Mouse (Mus musculus): ENCODE results near the gene Cblb. TPM values are rescaled to one million over a fixed set of nuclear protein-coding genes. Genes with fewer than 3 reads are reported as not detected.
A peak's percentile ranks its signal among the peaks of the same experiment; 100 is the strongest.

Gene Cblb
- polyA plus RNA-seq, 1 experiment from 2014 or later = 31.5 TPM

- no peak for ATAC-seq (ENCODE audit: low FRiP score, low read depth)
- Histone ChIP-seq H3K27me3 (replicated peaks) (no peaks in the 10 kb centered on the region), H3K4me2 (replicated peaks) (no peak overlapping the region), H3K27ac (no peak overlapping the region), H3K4me3 (no peak overlapping the region), H3K9me3 (no peaks in the 10 kb centered on the region), H3K36me3 (no peaks in the 10 kb centered on the region), H3K4me1 (no peaks in the 10 kb centered on the region), H3K9ac (no peak overlapping the region)
- WGBS = 59% methylated on average over 5 of the region's 5 CpGs
Measured at GRCm38 (mm10) chr16:52023417-52023816, 7.6 kb upstream of the Cblb start.

GRCm38 (mm10) chr16:52027326-52027725, 3.7 kb upstream of the Cblb start:
- Histone ChIP-seq H3K9me3 (no peaks in the 10 kb centered on the region), H3K4me1 (0 out of 2 replicates have a peak, but pooled peaks cover 8% of the 10 kb centered on the region), H3K4me3 (no peak overlapping the region), H3K27ac (no peak overlapping the region), H3K36me3 (no peaks in the 10 kb centered on the region), H3K9ac (no peak overlapping the region), H3K4me2 (replicated peaks) (no peak overlapping the region), H3K27me3 (replicated peaks) (no peaks in the 10 kb centered on the region)
- 95% methylated on average over 4 of the region's 4 CpGs for WGBS
- ATAC-seq (ENCODE audit: low FRiP score, low read depth) = no peak

GRCm38 (mm10) chr16:52029001-52029400, 2.0 kb upstream of the Cblb start:
- Histone ChIP-seq H3K27me3 (replicated peaks) (no peaks in the 10 kb centered on the region), H3K9ac (no peak overlapping the region), H3K36me3 (no peaks in the 10 kb centered on the region), H3K27ac (no peak overlapping the region), H3K4me1 (peaks cover 16% of the 10 kb centered on the region; the same call in 1 of the 2 replicates), H3K4me3 (no peak overlapping the region), H3K4me2 (replicated peaks) (no peak overlapping the region), H3K9me3 (no peaks in the 10 kb centered on the region)
- no peak for ATAC-seq (ENCODE audit: low FRiP score, low read depth)
- 88% methylated on average over 3 of the region's 3 CpGs for WGBS

GRCm38 (mm10) chr16:52031712-52032251, 757 bp downstream of the Cblb start:
- Histone ChIP-seq H3K4me1 (peaks cover 33% of the 10 kb centered on the region), H3K36me3 (peaks cover 19% of the 10 kb centered on the region; the same call in 1 of the 2 replicates), H3K4me2 (replicated peaks) (peak overlapping the region; percentile 70), H3K9ac (peak overlapping the region; percentile 93), H3K9me3 (no peaks in the 10 kb centered on the region), H3K4me3 (peak overlapping the region; percentile 88), H3K27ac (peak overlapping the region; percentile 91), H3K27me3 (replicated peaks) (no peaks in the 10 kb centered on the region)
- peak; percentile 82 for ATAC-seq (ENCODE audit: low FRiP score, low read depth)
- WGBS = 0% methylated on average over 37 of the region's 37 CpGs

DNA sequence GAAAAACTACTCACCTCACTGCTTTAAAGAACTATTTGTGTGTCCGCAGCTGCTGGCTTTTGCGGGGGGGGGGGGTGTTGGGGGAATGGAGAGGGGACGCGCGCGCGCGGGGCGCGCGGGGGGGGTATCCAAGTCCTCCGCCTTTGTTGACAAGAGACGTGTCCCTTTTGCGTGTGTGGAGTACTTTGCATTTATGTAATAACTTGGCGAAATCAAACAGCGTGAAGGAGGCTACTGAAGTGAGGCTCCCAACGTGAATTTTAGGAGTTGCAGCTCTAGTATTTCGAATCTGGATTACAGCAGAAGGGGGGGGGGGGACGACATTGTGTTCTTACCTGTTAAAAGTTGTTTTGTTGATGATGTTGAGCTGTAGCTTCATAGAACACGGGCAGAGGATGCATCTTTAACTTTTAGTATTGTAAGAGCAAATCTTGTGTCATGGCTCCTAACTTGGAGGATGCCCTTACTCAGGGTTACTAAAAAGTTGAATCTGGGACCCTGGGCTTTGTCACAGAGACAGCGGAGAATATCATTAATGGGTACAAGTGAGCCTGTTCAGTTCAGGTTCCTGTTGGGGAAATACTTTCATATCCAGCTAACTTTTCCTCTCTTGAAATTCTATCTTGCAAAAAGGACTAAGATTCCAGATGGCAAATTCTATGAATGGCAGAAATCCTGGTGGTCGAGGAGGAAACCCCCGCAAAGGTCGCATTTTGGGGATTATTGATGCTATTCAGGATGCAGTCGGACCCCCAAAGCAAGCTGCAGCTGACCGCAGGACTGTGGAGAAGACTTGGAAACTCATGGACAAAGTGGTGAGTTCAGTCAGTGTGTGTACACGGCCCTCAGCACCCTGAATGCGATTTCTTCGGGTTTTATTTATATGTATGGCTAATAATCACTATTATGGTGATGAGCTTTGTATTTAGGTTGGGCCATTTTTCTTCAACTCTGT, 1.6 kb downstream of the Cblb start:
- 14% methylated on average over 29 of the region's 29 CpGs for WGBS
- Histone ChIP-seq H3K27me3 (replicated peaks) (no peaks in the 10 kb centered on the region), H3K27ac (peak overlapping the region; percentile 91), H3K4me1 (peaks cover 39% of the 10 kb centered on the region), H3K36me3 (peaks cover 19% of the 10 kb centered on the region; the same call in 1 of the 2 replicates), H3K4me3 (peak overlapping the region; percentile 88), H3K4me2 (replicated peaks) (peak overlapping the region; percentile 70), H3K9ac (peak overlapping the region; percentile 93), H3K9me3 (no peaks in the 10 kb centered on the region)
- no peak for ATAC-seq (ENCODE audit: low FRiP score, low read depth)

DNA sequence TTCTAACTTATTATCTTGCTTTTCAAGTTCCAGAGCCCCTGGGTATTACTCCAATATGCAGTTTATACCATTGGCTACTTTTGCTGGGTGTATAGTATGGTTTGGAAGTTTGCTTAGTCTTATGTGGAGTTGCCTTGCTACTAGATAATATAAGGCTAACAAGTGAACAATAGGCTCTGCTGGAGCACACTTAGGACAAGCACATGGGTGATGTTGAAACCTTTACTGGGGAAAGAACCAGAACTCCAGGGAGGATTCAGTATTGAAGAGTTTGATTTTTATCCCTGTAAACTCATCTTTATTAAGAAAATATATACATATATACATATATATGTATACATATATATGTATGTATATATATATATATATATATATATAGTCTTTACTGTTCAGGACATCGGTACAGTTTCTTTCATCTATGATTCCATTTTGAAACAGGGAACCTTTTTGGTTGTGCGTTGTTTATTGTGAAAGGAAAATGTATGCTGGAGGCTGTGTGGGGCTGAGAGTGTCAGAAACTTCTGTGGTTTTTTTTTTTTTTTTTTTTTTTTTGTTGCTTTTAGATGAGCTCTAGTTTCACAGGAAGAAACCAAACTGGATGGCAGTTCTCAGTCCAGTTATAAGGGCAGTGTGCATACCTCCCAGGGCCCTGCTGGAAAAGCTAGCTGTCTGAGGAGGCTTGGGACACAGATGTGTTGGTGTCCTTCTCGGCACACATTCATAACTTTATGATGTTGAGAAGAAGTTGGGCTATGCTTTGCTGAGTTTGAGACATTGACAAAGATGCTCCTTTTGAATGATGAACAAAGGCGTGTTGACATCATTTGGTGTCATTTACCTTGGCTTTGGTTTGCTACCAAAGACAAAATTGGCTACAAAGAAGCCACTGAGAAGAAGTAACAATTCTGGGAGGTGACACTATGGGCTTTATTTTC, 2.6 kb downstream of the Cblb start:
- 92% methylated on average over 4 of the region's 4 CpGs for WGBS
- no peak overlapping the region for H3K9ac ChIP-seq
- H3K9me3 ChIP-seq = no peaks in the 10 kb centered on the region
- peaks cover 39% of the 10 kb centered on the region for H3K4me1 ChIP-seq
- peak overlapping the region; percentile 70 for H3K4me2 ChIP-seq (replicated peaks)
- no peak overlapping the region for H3K27ac ChIP-seq
- no peak for ATAC-seq (ENCODE audit: low FRiP score, low read depth)
- H3K36me3 ChIP-seq = peaks cover 19% of the 10 kb centered on the region; the same call in 1 of the 2 replicates
- H3K27me3 ChIP-seq (replicated peaks) = no peaks in the 10 kb centered on the region
- H3K4me3 ChIP-seq = peak overlapping the region; percentile 88; the same call in 1 of the 2 replicates

DNA sequence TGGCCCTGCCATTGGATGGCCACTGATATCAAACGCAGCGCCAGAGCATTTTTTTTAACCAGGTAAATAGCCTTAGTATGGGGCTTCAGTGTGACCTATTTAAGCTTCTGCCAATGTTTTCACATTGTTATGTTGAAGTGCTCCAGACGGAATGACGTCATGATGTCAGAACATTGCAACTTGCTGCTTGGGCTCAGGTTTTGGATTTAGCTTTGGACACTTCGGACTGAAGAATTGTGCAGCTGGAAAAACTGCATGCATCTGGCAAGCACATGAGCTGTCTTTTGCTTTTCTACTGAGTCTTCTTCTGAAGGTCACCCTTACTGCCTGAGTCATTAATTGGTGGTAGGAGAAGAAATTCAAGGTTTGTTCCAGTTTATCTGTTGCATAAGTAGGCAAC, 3.3 kb downstream of the Cblb start:
- Histone ChIP-seq H3K4me3 (peak overlapping the region; percentile 5; the same call in 1 of the 2 replicates), H3K36me3 (peaks cover 19% of the 10 kb centered on the region; the same call in 1 of the 2 replicates), H3K4me2 (replicated peaks) (peak overlapping the region; percentile 70), H3K27ac (no peak overlapping the region), H3K9ac (no peak overlapping the region), H3K9me3 (no peaks in the 10 kb centered on the region), H3K27me3 (replicated peaks) (no peaks in the 10 kb centered on the region), H3K4me1 (peaks cover 39% of the 10 kb centered on the region)
- no peak for ATAC-seq (ENCODE audit: low FRiP score, low read depth)
- WGBS = 92% methylated on average over 5 of the region's 5 CpGs

DNA sequence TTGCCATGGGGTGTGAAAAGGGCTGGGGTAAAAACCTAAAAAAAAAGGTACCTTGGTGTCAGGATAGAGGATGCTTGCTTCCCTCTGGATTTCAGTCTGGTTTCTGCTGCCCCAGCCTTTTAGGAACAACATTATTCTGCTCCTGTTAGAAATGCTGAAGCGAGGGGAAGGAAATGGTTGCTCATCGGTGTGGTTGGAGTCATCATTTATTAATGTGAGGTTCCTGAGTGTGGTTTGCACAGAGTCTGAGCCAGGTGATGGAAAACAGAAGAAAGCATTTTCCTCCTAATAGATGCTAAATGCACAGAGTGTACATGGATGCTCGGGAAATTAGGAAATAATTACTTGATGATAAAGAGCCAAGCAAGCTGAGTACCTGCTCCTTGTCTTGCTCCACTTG, 5.3 kb downstream of the Cblb start:
- WGBS = 77% methylated on average over 3 of the region's 3 CpGs
- no peak for ATAC-seq (ENCODE audit: low FRiP score, low read depth)
- Histone ChIP-seq H3K4me3 (no peak overlapping the region), H3K27me3 (replicated peaks) (no peaks in the 10 kb centered on the region), H3K4me1 (peaks cover 36% of the 10 kb centered on the region), H3K4me2 (replicated peaks) (peak overlapping the region; percentile 70), H3K27ac (no peak overlapping the region), H3K9me3 (no peaks in the 10 kb centered on the region), H3K36me3 (peaks cover 19% of the 10 kb centered on the region; the same call in 1 of the 2 replicates), H3K9ac (no peak overlapping the region)

DNA sequence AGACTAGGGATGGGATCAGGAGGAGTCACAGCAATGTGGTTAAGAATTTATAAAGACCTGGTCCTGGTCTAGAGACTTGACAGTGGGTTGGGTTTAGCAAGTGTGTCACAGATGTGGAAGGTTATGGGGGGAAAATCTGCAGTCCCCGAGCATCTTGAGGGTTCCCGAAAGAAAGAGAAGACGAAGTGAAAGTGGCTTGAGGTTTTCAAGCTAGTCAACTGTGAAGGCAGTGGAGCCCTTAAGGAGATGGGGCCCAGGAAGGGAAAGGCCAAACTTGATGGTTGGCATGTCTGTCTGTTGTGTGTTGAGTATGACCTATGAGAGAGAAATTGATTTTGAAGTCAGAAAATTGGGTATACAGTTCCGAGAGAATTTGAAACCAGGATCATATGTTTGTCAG, 7.3 kb downstream of the Cblb start:
- no peak overlapping the region for H3K4me2 ChIP-seq (replicated peaks)
- no peaks in the 10 kb centered on the region for H3K27me3 ChIP-seq (replicated peaks)
- no peak overlapping the region for H3K4me3 ChIP-seq
- no peak overlapping the region for H3K27ac ChIP-seq
- H3K9me3 ChIP-seq = no peaks in the 10 kb centered on the region
- 89% methylated on average over 4 of the region's 4 CpGs for WGBS
- no peak for ATAC-seq (ENCODE audit: low FRiP score, low read depth)
- no peak overlapping the region for H3K9ac ChIP-seq
- H3K4me1 ChIP-seq = peaks cover 39% of the 10 kb centered on the region
- peaks cover 19% of the 10 kb centered on the region; the same call in 1 of the 2 replicates for H3K36me3 ChIP-seq

- Histone ChIP-seq H3K9ac (no peak overlapping the region), H3K9me3 (no peaks in the 10 kb centered on the region), H3K4me2 (replicated peaks) (no peak overlapping the region), H3K4me1 (peaks cover 39% of the 10 kb centered on the region), H3K27ac (no peak overlapping the region), H3K27me3 (replicated peaks) (no peaks in the 10 kb centered on the region), H3K4me3 (no peak overlapping the region), H3K36me3 (peaks cover 19% of the 10 kb centered on the region; the same call in 1 of the 2 replicates)
- ATAC-seq (ENCODE audit: low FRiP score, low read depth) = no peak
- 83% methylated on average over 2 of the region's 2 CpGs for WGBS
Measured at GRCm38 (mm10) chr16:52038821-52039220, 7.8 kb downstream of the Cblb start.

GRCm38 (mm10) chr16:52040937-52041336, 9.9 kb downstream of the Cblb start:
- Histone ChIP-seq H3K9me3 (no peaks in the 10 kb centered on the region), H3K27ac (no peak overlapping the region), H3K27me3 (replicated peaks) (no peaks in the 10 kb centered on the region), H3K4me3 (no peak overlapping the region), H3K36me3 (peaks cover 1% of the 10 kb centered on the region; the same call in 1 of the 2 replicates), H3K9ac (no peak overlapping the region), H3K4me1 (peaks cover 20% of the 10 kb centered on the region), H3K4me2 (replicated peaks) (no peak overlapping the region)
- WGBS = 84% methylated on average over 4 of the region's 4 CpGs
- ATAC-seq (ENCODE audit: low FRiP score, low read depth) = no peak

All from neural tube, embryonic 12.5 days (tissue).